Mouse (Mus musculus): ENCODE measurements at regions not wholly inside any gene's neighbourhood (a gene's known extent, or its start where the extent isn't known, plus 50 kb on each side); places are given as distances from the start of the nearest gene placed in this dataset.

DNA sequence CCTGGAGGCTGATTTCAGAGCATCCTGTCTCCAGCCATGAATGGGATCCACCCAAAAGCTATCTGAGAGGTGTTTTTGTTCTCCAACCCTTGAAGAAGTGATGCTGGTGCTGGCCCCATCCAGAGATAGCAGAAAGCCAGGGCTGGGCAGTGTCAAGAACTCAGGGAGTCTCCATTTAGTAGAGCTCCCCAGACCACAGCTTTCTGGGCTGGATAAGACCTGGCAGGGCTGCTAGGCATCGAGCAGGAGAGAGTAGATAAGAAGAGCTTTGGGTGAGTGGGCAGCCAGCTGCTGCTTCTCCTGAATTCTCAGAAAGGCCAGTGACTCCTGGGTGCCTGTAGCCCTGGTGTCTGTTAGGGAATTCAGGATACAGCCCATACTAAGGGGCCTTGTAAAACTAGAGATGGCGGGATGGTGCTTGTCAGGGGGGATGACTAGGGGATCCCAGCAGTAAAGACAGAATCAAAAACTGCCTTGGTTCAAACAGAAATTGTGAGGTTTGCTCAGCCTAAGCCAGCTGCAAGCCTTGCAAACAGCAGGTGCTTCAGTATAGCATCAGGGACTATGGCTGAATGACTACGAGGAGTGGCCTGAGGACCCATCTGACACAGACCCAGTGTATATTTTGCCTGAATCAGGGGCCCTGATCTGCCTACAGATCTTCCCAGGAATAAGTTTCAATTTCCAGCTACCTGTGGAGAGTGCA lies 79.6 kb downstream of the Chst1 start:
- TF ChIP-seq MXI1 (IDR thresholded peaks at IDR 0.05; ENCODE audit: low read depth, low read length), result no peak
- no peak for TF ChIP-seq MAFK (IDR thresholded peaks at IDR 0.05; ENCODE audit: borderline replicate concordance, low read depth, low read length)
- no peak for TF ChIP-seq MYC (IDR thresholded peaks at IDR 0.05; ENCODE audit: low read depth, low read length)
- no peak for TF ChIP-seq CTCF (IDR thresholded peaks at IDR 0.05 in 2 of 3, conservative IDR thresholded peaks at IDR 0.05 in 1 of 3; ENCODE audit: control insufficient read depth in 1 of 3, insufficient read depth in 1 of 3, low read depth in 2 of 3, low read length in 3 of 3, poor library complexity in 1 of 3, severe bottlenecking in 1 of 3)
- TF ChIP-seq SMC3 (IDR thresholded peaks at IDR 0.05; ENCODE audit: low read depth, low read length), result no peak
- TF ChIP-seq CHD2 (IDR thresholded peaks at IDR 0.05; ENCODE audit: low read length), result no peak
- no peak for TF ChIP-seq NRF1 (IDR thresholded peaks at IDR 0.05; ENCODE audit: insufficient read depth, low read depth, low read length, poor library complexity, severe bottlenecking)
